Mouse (Mus musculus) c-Kit-positive CD71-negative TER-119-negative erythroid progenitor cells, embryonic 14.5 days (primary cell): Measurements from ENCODE around the gene Cacng4.

ENCODE experiments used
- DNase-seq: peaks from one replicate; pipeline ENCODE4 v3.0.0-alpha.2; 2013; ENCODE audit warnings: low read depth

The Cacng4 gene

DNA sequence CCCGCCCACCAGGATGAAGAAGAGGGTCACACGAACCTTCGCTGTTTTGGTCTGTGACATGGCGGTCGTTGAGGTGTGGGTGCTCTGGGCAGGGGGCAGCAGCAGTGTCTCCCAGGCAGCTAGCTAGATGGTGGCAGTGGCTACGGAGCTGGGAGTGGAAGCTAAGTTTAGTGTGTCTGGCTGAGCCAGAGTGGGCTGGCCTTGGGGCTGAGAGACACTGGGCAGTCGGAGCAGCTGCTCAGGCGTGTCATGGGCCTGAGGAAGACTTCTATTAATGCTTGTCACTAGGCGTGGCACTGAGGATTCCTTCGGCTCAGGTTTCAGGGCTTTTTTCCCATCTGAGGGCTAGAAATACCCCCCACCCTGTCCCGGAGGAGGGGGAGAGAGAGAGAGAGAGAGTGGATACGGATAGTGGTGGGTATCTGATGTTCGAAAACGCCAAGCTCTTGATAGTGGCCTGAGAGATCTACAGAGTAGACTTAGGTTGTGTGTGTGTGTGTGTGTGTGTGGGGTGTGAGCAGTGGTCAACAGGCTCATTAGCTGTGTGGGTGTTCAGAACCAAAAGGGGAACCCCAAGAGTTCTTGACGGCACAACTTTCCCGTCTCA lies 77.9 kb downstream of the Cacng4 start, which contains the start of gene Cacng1:
Gene Cacng1 (minus strand): TSS at position 191 of the 607 bp plus-strand sequence.
- no peak for DNase-seq

DNA sequence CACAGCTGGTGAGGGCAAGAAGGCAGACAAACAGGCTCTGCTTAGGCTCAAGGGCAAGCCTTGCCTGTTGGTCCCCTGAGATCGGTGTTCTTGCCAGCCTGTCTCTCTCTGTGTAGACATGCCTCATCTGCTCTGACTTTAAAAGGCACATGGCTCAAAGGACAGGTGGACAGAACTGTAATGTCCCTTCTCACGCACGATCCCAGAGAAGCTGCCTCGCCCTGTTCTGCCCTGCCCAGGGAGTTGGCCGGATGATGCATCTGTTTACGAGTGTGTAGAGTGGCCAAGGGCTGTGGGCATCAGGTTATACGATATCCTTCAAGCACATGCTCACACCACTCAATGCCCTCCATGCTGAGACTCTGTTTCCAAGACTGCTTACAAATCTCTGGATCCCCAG lies 80.0 kb downstream of the Cacng4 start:
- DNase-seq: no peak

DNA sequence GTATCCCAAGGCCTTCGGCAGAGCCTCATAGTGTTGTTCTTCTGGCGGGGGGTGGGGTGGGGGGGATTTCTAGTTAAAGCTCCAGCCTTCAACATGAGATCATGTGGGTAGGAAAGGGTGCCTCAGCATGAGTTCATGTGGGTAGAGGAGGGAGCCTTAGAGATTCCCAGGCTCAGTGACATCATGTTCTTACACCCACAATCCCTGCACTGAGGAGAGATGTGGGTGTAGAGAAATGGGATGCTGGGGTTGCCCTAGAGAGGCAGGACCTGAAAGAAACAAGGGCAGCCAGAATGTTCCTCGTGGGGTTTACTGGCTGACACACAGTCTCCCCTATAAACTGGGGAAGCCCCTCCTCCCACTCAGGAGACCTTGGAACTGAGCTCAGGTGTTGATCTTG lies 84.0 kb downstream of the Cacng4 start:
- no peak for DNase-seq

DNA sequence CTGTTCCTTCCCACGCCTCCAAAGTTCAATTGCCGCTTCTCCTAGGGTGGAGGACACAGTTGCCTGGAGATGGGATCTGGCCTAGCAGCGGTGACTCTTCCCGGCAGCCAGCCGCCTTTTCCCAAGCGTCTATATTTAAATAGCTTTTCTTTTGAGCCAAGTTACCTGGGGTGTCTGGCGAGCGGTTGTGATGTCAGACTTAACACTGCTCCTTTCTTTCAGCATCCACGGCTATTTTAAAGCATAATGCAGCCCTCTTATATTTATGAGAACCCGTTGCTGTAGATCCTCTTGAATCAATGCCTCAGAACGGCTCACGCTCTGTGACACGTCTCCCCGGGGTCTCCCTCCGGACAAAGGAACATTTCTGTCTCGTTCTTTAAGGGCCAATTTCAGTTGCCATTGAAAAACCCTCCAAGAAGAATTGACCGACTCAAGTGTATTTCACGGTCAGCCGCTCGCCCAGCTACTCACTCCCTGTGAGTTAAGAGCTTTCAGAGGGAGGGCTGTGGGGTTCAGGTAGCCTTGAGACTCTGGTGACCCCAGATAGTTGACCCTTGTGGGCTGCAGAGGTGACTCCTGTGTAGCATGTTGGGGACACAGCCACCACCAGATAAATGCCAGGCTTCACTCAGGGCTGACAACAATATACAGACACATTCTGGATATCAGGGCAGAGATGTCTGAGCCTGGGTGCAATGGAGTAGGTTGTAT lies 86.3 kb downstream of the Cacng4 start:
- no peak for DNase-seq

DNA sequence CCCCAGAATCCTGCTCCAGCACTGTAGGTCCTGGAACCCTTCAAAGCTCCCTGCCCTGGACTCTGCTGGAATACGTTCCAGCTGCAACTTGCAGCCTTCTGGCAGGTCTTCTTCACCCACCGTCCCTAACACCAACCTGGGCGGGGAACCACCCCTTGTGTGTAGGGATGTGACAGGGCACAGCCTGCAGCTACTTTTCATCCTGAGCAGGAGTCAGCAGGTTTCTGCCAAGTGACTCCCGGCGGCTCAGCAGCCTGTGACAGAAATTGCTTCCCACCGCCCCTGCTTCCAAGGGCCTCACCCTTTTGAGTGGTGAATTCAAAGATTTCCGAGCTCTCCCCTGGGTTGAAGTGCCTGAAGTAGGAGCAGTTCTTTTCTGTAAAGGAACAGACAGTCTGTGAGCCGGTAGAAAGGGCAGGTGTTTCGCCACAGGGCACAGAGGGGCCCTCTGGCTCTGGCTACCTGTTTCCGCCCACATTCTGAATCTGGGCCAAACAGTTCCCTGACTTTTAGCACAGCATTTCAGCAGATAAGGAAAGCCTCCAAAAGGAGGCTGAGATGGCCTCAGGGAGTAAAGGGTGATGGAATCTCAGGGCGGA lies 88.8 kb downstream of the Cacng4 start:
- DNase-seq: no peak

DNA sequence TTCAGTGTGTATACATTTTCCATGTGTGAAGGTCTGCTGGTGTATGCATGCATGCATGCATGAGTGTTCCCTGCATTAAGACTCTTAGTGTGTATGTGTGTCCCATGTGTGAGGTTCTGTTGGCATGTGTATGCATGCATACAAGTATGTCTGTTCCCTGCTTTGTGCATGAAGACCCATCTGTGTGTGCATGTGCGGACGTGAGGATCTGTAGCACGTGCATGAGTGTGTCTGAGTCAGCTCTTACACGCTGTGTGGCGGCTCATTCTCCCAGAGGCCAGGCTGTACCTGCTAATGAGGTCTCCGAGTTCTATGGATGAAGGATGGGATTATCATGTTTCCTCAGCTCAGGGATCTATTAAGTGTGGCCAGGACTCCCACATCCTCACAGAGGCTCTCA lies 89.3 kb downstream of the Cacng4 start:
- no peak for DNase-seq

DNA sequence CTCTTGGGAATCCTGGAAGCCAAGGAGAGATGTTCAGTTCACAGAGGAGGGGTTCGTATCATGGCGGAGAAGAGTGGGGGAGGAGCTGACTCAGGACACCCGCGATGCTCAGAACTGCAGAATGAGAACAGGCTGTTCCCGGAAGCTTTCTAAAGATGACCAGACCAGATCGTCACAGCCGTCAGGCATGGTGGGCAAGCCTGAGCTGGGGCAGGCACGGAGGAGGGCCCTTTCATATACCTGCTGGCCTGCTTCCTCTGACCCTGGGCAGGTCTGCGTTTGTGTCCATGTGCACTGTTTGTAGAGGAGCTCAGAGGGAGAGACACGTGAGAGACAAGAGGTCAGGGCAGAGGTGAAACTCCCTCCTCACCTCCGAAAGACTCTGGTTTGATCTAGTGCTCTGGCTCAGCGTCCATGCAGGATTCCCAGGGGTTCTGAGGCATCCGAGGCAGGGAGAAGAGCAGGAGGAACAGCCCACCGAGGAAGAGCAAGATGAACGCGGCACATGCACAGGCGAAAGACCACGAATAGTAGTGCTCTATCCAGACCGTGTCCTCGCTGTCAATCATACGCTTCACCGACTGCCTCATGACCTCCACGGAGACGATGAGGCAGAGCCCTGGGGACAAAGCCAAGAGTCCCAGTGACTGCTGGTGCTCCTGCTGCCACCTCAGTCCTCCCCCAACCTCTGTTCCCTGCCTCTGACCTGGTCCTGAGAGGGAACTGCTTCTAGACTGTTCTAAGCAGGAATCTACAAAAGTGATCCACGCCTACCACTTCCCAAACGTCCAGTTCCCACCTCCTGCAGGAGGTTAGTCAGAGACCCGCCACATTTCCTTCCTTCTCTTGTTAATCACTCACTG lies 90.9 kb downstream of the Cacng4 start:
- no peak for DNase-seq

DNA sequence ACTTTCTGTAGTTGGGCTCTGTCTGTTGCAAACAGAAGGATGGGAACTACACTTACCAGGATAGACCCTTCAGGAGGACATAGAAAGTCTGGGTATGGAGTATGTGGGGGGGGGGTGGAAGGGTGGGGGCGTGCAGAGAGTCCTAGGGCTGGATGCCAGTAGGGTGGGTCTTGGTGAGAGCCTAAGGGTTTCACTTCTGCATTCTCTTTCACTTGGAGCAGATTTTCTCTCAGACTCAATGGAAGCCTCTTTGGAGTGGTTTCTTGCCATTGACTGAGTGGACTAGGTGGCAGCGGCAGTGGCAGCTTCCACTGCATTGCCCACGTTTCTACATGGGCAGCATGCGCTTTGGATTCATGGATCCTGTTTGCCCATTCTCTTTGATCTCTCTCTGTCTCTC lies 94.4 kb downstream of the Cacng4 start:
- DNase-seq: no peak

DNA sequence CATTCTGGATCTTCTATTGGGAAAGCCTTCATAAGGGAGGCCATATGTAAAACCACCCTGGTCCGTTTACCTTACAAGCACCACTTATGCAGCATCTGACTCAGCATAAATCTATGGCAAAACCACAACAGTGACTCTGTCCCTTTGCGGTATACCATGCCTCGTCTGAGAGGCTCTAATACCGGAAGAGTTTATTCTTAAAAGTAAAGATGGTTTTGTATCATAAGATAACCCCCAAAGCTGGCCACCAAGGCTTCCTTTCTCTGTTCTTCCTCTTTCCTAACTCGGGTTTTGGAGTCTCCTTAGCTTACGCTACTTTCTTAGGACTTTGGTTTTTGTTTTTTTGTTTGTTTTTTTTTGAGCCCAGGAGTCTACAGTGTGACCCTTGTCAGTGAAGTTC lies 101.0 kb downstream of the Cacng4 start:
- DNase-seq: peak; percentile 39

DNA sequence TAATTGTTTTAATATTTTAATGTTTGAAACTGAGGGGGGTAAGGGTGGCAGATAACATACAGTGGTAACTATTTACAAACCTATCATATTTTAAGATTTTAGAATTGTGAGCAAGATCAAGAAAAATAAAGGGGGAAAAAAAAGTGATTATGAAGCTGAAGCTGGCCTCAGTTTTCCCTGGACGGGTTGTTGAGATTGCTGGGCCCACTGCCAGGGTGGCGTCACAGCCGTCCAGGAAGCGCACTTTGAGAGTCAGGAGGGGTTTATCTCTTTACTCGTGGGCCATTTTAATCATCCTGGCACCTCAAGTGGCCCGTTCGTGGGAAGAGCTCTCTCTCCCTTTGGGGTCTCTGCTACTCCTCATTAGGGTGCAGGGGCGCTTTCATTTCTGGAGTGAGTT lies 102.8 kb downstream of the Cacng4 start:
- DNase-seq: no peak

DNA sequence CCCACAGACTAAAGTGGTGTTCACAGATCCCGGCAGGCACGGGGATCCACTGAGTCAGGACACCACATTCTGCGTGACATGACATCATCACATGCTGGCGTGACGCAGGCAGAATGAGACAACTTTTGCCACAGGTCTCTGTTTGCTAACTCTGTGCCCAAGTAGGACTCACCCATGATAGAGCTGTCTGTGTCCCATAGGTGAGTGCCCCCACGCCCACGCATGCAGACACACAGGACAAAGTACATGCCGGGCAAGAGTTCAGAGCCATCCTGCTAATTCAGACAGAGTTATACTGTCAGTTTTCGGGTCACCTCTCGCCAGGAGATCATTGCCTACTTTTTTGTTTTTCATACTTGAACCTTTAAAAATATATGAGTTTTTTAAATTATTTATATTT lies 105.9 kb downstream of the Cacng4 start:
- no peak for DNase-seq

DNA sequence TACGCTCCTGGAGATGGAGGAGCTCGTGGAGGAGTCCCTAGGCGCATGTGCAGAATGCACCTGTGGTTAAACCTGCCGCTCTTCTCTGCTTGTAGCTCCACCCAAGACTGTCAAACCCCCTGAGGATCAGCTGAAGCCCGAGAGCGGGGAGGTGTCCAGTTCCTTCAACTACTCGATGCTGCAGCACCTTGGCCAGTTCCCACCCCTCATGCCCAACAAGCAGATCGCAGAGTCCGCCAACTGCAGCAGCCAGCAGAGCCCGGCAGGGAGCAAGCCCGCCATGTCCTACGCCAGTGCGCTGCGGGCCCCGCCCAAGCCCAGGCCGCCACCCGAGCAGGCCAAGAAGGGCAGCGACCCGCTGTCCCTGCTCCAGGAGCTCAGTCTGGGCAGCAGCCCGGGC lies 108.1 kb downstream of the Cacng4 start:
- no peak for DNase-seq

DNA sequence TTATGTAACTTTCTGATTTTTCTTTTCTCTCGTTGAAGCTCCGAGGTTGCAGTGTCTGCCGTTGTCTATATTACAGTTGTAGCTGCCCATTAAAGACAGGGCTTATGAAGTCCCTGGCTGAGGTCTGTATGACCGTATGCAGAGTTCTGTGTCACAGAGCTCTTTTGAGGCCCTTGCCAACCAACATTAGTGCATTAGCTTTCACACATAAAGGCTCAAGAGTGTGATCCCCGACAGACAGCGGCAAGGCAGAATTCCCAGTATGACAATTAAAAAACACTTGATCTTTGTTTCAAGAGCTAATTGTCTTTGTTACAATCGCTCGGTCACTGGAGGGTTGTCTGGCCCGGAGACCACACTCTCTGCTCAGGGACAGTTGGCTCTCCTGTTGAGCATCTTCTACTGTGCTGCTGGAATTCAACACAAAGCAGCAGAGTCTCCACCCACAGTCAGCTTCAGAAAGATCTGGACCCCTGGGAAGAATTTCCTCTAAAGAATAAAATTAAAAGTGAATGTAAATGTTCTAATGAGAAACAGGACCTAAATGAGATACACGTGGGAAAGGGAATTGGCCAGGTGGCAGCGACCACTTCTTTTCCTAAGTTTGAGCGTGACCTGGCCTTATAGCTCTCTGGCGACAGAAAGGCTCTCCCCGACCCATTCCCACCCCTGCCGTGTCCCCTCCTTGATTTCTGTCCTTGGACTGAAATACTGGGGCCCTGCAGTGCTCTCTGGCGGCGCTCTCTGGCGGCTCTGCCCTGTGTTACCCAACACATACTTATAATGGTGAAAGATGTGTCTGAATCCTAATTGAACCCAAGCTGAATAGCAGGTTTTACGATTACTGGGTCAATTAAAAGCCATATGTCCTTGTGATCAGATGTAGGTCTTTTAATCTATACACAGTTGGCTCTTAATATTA lies 110.6 kb downstream of the Cacng4 start:
- DNase-seq: no peak

DNA sequence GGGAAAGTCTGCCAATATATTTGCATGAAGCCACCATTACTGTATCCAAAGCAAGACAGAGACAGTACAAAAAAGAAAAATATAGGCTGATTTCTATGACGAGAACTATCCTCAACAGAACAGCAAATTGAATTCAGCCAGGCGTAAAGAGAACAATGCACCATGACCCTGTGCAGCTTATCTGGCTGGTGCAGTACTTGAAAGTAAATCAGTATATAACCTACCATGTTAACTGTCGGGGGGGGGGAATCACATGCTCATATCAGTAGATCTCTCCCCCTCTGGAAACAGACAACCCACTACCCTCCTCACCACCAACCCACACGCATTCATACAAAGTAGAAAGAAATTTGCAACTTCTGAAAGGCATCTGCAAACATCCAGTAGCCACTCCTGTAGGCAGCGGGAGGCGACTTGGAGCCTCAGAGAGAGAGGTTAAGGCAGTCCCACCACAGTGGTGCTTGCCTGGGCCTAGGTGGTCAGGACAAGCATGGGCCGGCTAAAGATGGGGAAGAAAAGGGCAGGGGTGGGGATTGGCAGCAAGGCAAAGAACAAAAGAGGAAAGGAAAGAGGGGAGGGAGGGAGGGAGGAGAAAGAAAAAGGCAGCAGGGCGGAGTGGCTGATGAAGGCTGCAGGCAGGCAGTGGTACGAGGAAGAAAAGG lies 111.5 kb downstream of the Cacng4 start:
- DNase-seq: no peak
